In the genomic region with DNA sequence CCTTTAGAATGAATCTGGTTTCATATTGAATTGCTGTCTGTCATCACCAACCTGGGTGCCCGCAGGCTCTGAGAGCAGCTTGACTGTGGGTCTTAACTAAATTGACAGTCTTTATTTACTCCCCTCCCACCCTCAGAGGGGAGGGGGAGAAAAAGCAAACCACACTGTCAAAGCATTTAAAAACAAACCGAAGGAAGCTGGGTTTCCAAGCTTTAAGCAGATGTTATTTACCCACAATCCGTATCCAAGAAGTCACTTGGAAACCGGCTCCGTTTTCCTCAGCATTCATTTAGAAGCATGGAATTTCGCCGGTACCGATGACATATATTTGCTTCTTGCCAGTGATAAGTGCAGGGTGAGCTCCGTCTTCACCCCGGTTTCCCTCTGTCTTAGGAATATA, we compare ENCODE assay signal across 16 mouse cellular contexts.
"Had no signal": no experiment of that assay in that cellular context is flagged by ENCODE, and none has a peak within 500 bp of the region (broad histone marks: within the 10 kb centered on the region; RNA-seq: fewer than 3 reads in every experiment).

No protein-coding gene starts in this region.

- H3K9ac ChIP-seq: limb, embryonic 13.5 days; liver, embryonic 12.5 days; liver, embryonic 15.5 days; lung, embryonic 15.5 days had no signal

- DNase-seq: kidney, adult 9 months; kidney, postnatal 14 days; kidney, postnatal 4 days; layer of hippocampus, adult 9-11 months; liver; lung, adult 18-20 months; lung, postnatal 10 days; lung, postnatal 36 days; midbrain, embryonic 14.5 days; thymus, postnatal 25 days had no signal

- H3K4me1 ChIP-seq: liver, embryonic 12.5 days; liver, embryonic 15.5 days had no signal

- H3K36me3 ChIP-seq: limb, embryonic 10.5 days; limb, embryonic 13.5 days; liver, embryonic 12.5 days; liver, embryonic 15.5 days; lung, embryonic 15.5 days had no signal

- ATAC-seq: liver, embryonic 12.5 days had no signal

- H3K9me3 ChIP-seq: limb, embryonic 10.5 days; limb, embryonic 13.5 days; liver, embryonic 12.5 days; liver, embryonic 15.5 days; lung, embryonic 15.5 days had no signal

- H3K4me3 ChIP-seq: limb, embryonic 10.5 days; limb, embryonic 13.5 days; liver, embryonic 12.5 days; liver, embryonic 15.5 days; lung, embryonic 15.5 days had no signal

- H3K27ac ChIP-seq: limb, embryonic 10.5 days; limb, embryonic 13.5 days; liver, embryonic 12.5 days; liver, embryonic 15.5 days; lung, embryonic 15.5 days had no signal

- H3K27me3 ChIP-seq: limb, embryonic 13.5 days; liver, embryonic 12.5 days; liver, embryonic 15.5 days; lung, embryonic 15.5 days had no signal

- H3K4me2 ChIP-seq: limb, embryonic 13.5 days; liver, embryonic 12.5 days; liver, embryonic 15.5 days; lung, embryonic 15.5 days; midbrain, embryonic 11.5 days had no signal
